Mouse (Mus musculus): ENCODE data around the gene Ocm. TPM values are rescaled to one million over a fixed set of nuclear protein-coding genes. Genes with fewer than 3 reads are reported as not detected.
"Not testable (repeated sequence)": the region's sequence is repeated elsewhere in the genome, so short reads cannot be mapped to it uniquely, and the experiment has no call there.

The Ocm gene
- polyA plus RNA-seq, 1 experiment from 2014 or later, result 0.72 TPM

- Histone ChIP-seq H3K4me1 (ENCODE audit: insufficient read depth, low read depth, low read length) (no peaks in the 10 kb centered on the region), H3K4me3 (ENCODE audit: low read depth, low read length) (peak within 1 kb of the TSS; percentile 98), H3K9ac (replicated peaks; ENCODE audit: low read depth) (peak within 1 kb of the TSS; percentile 87), H3K27me3 (replicated peaks; ENCODE audit: insufficient read depth, low read length) (no peaks in the 10 kb centered on the region), H3K36me3 (ENCODE audit: insufficient read depth, low read length) (peaks cover 21% of the 10 kb centered on the region), H3K27ac (ENCODE audit: low read length) (peak within 1 kb of the TSS; percentile 87), H3K9me3 (ENCODE audit: low read length) (no peaks in the 10 kb centered on the region), H3K4me2 (replicated peaks; ENCODE audit: low read depth, low read length) (peak within 1 kb of the TSS; percentile 60)
- TF ChIP-seq EP300 (IDR thresholded peaks at IDR 0.05), result peak; percentile 30; the same call in 1 of the 2 replicates
- TF ChIP-seq CTCF (IDR thresholded peaks at IDR 0.05), result no peak
- DNase-seq (ENCODE audit: low spot score) (peak; percentile 96), ATAC-seq (peak; percentile 100)
- 3% methylated on average over 47 of the region's 47 CpGs for WGBS
These were observed 11.7 kb downstream of the Ocm start, which contains the start of gene Ccz1 for GRCm38 (mm10) chr5:144014551-144015311. TSS of gene Ccz1 (minus strand) at chr5:144014877.

- peak overlapping the region; percentile 60 for H3K4me2 ChIP-seq (replicated peaks; ENCODE audit: low read depth, low read length)
- not testable (repeated sequence) for ATAC-seq; H3K4me1 ChIP-seq (ENCODE audit: insufficient read depth, low read depth, low read length); H3K9me3 ChIP-seq (ENCODE audit: low read length); H3K27me3 ChIP-seq (replicated peaks; ENCODE audit: insufficient read depth, low read length); DNase-seq (ENCODE audit: low spot score); H3K27ac ChIP-seq (ENCODE audit: low read length)
- H3K4me3 ChIP-seq (ENCODE audit: low read depth, low read length), result peak overlapping the region; percentile 98
- 54% methylated on average over 12 of the region's 13 CpGs for WGBS
- peaks cover 31% of the 10 kb centered on the region for H3K36me3 ChIP-seq (ENCODE audit: insufficient read depth, low read length)
- peak overlapping the region; percentile 87; the same call in 1 of the 2 replicates for H3K9ac ChIP-seq (replicated peaks; ENCODE audit: low read depth)
These were observed 12.9 kb downstream of the Ocm start for GRCm38 (mm10) chr5:144013366-144014134.

GRCm38 (mm10) chr5:144002461-144003192, 23.8 kb downstream of the Ocm start:
- Histone ChIP-seq H3K4me1 (ENCODE audit: insufficient read depth, low read depth, low read length) (no peaks in the 10 kb centered on the region), H3K27ac (ENCODE audit: low read length) (no peak overlapping the region), H3K9me3 (ENCODE audit: low read length) (no peaks in the 10 kb centered on the region), H3K27me3 (replicated peaks; ENCODE audit: insufficient read depth, low read length) (no peaks in the 10 kb centered on the region), H3K4me2 (replicated peaks; ENCODE audit: low read depth, low read length) (no peak overlapping the region), H3K36me3 (ENCODE audit: insufficient read depth, low read length) (peaks cover 55% of the 10 kb centered on the region), H3K4me3 (ENCODE audit: low read depth, low read length) (no peak overlapping the region), H3K9ac (replicated peaks; ENCODE audit: low read depth) (no peak overlapping the region)
- TF ChIP-seq EP300 (IDR thresholded peaks at IDR 0.05) (no peak), CTCF (IDR thresholded peaks at IDR 0.05) (no peak)
- DNase-seq (ENCODE audit: low spot score) (no peak), ATAC-seq (no peak)
- WGBS, result 91% methylated on average over 15 of the region's 15 CpGs

- no peak overlapping the region for H3K4me3 ChIP-seq (ENCODE audit: low read depth, low read length)
- no peak overlapping the region for H3K27ac ChIP-seq (ENCODE audit: low read length)
- TF ChIP-seq CTCF (IDR thresholded peaks at IDR 0.05), result peak; percentile 65
- TF ChIP-seq EP300 (IDR thresholded peaks at IDR 0.05), result no peak
- no peak overlapping the region for H3K9ac ChIP-seq (replicated peaks; ENCODE audit: low read depth)
- no peaks in the 10 kb centered on the region for H3K4me1 ChIP-seq (ENCODE audit: insufficient read depth, low read depth, low read length)
- 76% methylated on average over 1 of the region's 1 CpGs for WGBS
- no peaks in the 10 kb centered on the region for H3K9me3 ChIP-seq (ENCODE audit: low read length)
- no peaks in the 10 kb centered on the region for H3K27me3 ChIP-seq (replicated peaks; ENCODE audit: insufficient read depth, low read length)
- ATAC-seq, result no peak
- H3K36me3 ChIP-seq (ENCODE audit: insufficient read depth, low read length), result peaks cover 62% of the 10 kb centered on the region
- no peak for DNase-seq (ENCODE audit: low spot score)
- no peak overlapping the region for H3K4me2 ChIP-seq (replicated peaks; ENCODE audit: low read depth, low read length)
These were observed 27.1 kb downstream of the Ocm start for GRCm38 (mm10) chr5:143999409-143999808.

GRCm38 (mm10) chr5:143994632-143995365, 31.7 kb downstream of the Ocm start:
- TF ChIP-seq EP300 (IDR thresholded peaks at IDR 0.05), result no peak
- TF ChIP-seq CTCF (IDR thresholded peaks at IDR 0.05), result peak; percentile 52
- H3K4me1 ChIP-seq (ENCODE audit: insufficient read depth, low read depth, low read length), result no peaks in the 10 kb centered on the region; the same call in 1 of the 2 replicates
- H3K9ac ChIP-seq (replicated peaks; ENCODE audit: low read depth), result no peak overlapping the region
- no peak overlapping the region for H3K4me2 ChIP-seq (replicated peaks; ENCODE audit: low read depth, low read length)
- DNase-seq (ENCODE audit: low spot score), result peak; percentile 46
- H3K27me3 ChIP-seq (replicated peaks; ENCODE audit: insufficient read depth, low read length), result no peaks in the 10 kb centered on the region
- no peak overlapping the region for H3K4me3 ChIP-seq (ENCODE audit: low read depth, low read length)
- ATAC-seq, result no peak
- H3K27ac ChIP-seq (ENCODE audit: low read length), result peak overlapping the region; percentile 86
- WGBS, result 45% methylated on average over 11 of the region's 11 CpGs
- H3K9me3 ChIP-seq (ENCODE audit: low read length), result no peaks in the 10 kb centered on the region
- peaks cover 33% of the 10 kb centered on the region for H3K36me3 ChIP-seq (ENCODE audit: insufficient read depth, low read length)

Data from lung, postnatal 0 days (tissue).